Mouse (Mus musculus): ENCODE data around the gene Pole2.
"Not testable (repeated sequence)": the region's sequence is repeated elsewhere in the genome, so short reads cannot be mapped to it uniquely, and the experiment has no call there.

Pole2 gene

DNA sequence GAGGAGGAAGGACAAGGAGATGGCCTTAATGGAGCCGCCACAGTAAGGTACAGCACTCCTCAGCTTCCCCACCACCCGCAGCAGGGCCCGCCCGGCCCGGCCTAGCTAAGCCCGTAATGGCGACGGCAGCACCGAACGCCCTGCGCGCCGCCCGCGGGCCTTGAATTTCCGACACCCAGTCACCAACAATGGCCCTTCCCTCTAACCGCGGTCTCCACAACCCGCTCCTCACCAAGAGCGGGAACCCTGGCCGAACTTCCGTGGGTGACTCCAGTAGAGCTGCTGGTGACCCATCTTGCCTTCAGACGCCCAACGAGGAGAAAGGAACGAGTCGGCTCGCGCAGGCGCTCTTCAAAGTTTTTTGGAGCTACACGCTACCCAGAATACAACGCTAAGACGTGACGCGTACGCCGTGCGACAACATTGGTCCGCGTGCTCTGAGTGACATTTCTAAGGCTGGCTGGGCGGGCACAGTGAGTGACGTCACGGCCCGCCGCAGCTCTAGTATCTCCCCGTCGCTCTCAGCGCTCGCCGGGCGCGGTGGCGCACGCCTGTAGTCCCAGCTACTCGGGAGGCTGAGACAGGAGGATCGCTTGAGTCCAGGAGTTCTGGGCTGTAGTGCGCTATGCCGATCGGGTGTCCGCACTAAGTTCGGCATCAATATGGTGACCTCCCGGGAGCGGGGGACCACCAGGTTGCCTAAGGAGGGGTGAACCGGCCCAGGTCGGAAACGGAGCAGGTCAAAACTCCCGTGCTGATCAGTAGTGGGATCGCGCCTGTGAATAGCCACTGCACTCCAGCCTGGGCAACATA, 69.0 kb downstream of the Pole2 start, which contains the start of gene Rps29:
Rps29 (minus strand) TSS at position 422 of the 813 bp plus-strand sequence.
- in situ Hi-C loops (cut with MboI; ENCODE audit: low pct_unique_long_range_greater_than_20kb in 1 of 2, low sequenced_read_pairs in 2 of 2, unreplicated experiment in 1 of 2), result not testable (repeated sequence)

DNA sequence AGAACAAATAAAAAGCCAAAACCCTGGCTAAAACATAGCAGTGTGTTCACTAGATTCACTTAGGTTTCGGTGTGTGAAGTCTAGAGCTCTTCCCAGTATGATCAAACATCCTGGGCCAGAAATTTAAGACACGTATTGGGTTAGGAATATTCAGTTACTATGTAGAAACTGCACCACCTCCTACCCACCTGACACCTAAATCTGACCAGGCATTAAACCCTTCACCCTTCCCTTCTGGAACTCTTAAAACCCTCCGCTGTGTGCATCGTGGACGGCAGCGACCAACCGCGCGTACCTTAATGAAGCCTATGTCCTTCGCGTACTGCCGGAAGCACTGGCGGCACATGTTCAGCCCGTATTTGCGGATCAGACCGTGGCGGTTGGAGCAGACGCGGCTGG, 69.6 kb downstream of the Pole2 start:
- in situ Hi-C loops (cut with MboI; ENCODE audit: low pct_unique_long_range_greater_than_20kb in 1 of 2, low sequenced_read_pairs in 2 of 2, unreplicated experiment in 1 of 2), result no loop called here

DNA sequence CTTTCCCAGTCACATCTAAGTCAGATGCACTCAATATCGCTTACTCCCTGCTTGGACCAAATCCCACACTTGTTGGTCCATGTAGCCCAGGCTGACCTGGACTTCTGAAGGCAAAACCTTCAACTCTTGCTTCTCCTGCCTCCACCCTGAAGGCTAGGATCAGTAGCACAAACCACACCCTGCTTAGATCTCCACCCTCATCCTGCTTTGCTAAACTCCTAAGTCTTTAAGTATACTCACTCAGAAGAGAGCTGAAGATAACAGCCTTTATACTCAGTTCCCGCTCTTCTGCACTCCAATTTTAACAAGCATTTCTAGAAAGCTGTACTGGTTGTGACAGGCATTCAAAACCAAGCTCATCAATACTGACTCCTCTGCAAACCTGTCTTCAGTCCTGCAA, 70.9 kb downstream of the Pole2 start:
- in situ Hi-C loops (cut with MboI; ENCODE audit: low pct_unique_long_range_greater_than_20kb in 1 of 2, low sequenced_read_pairs in 2 of 2, unreplicated experiment in 1 of 2), result no loop called here

DNA sequence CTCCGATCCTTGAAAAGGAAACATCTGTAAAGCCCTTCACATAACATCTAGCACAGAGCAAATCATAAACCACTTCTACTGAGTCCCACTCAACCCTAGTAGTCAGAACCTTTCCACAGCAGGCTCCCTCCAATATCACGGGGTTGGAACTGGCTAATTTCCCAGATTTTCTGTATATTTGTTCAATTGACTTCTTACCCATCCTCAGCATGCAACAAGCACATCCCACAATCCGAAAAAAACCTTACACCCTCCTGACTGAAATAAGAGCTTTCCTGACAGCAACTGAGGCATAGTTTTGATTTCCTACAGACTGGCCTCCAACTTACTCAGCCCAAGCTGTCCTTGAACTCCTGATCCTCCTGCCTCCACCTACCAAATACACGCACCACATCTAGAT, 71.6 kb downstream of the Pole2 start:
- in situ Hi-C loops (cut with MboI; ENCODE audit: low pct_unique_long_range_greater_than_20kb in 1 of 2, low sequenced_read_pairs in 2 of 2, unreplicated experiment in 1 of 2), result no loop called here

DNA sequence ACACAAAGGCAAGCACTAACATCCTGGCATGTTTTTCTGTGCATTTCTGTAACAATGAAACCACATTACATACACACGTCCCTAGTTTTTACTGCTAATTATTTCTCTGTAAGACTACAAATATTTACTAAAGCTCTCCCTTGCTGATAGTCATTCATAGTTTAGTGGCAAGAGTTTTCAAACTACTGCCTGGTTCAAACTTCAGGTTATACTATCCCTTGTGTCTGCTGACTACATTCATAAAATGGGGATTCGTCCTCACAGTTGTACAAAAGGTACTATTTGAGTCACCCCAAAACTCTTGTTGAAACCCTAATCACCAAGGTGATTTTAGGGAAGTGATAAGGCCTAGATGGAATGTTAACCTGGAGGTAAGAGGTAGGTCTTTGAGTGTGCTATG, 72.1 kb downstream of the Pole2 start:
- in situ Hi-C loops (cut with MboI; ENCODE audit: low pct_unique_long_range_greater_than_20kb in 1 of 2, low sequenced_read_pairs in 2 of 2, unreplicated experiment in 1 of 2), result no loop called here

All from mouse embryonic stem cell (cell line).